Mouse (Mus musculus) intestine, postnatal 0 days (tissue): Measurements from ENCODE around the gene Pgghg. TPM values are rescaled to one million over a fixed set of nuclear protein-coding genes. Genes with fewer than 3 reads are reported as not detected.

ENCODE experiments used
- ATAC-seq: fragments of 200-750 bp; cut with Nextera tagmentation; 2 replicates; pipeline ENCODE4 v1.8.0; 2017; ENCODE audit warnings: mild to moderate bottlenecking, moderate TSS enrichment, moderate library complexity
- H3K27ac ChIP-seq: fragments of 300-500 bp; sonication (generic); 2 replicates; pipeline ENCODE4 v1.5.1; 2014; ENCODE audit warnings: mild to moderate bottlenecking, low read depth, low read length, moderate library complexity
- H3K27me3 ChIP-seq: fragments of 300-500 bp; sonication (generic); replicated peaks from 2 replicates; pipeline ENCODE4 v1.6.1; 2014; ENCODE audit warnings: low read length, mixed read lengths; ENCODE audit not compliant: control insufficient read depth, insufficient read depth
- H3K36me3 ChIP-seq: fragments of 300-500 bp; sonication (generic); 2 replicates; pipeline ENCODE4 v1.6.1; 2014; ENCODE audit warnings: mild to moderate bottlenecking, moderate library complexity; ENCODE audit not compliant: control insufficient read depth, insufficient read depth
- H3K4me1 ChIP-seq: fragments of 300-500 bp; sonication (generic); replicated peaks from 2 replicates; pipeline ENCODE4 v1.6.1; 2014; ENCODE audit warnings: antibody characterized with exemption, low read length, mixed read lengths; ENCODE audit not compliant: control insufficient read depth, insufficient read depth
- H3K4me2 ChIP-seq: fragments of 300-500 bp; sonication (generic); replicated peaks from 2 replicates; pipeline ENCODE4 v1.6.1; 2014; ENCODE audit warnings: low read depth, mild to moderate bottlenecking, moderate library complexity
- H3K4me3 ChIP-seq: fragments of 300-500 bp; sonication (generic); 2 replicates; pipeline ENCODE4 v1.5.1; 2014; ENCODE audit warnings: low read depth, low read length
- H3K9ac ChIP-seq: fragments of 300-500 bp; sonication (generic); 2 replicates; pipeline ENCODE4 v1.6.1; 2014; ENCODE audit warnings: mild to moderate bottlenecking, low read depth, low read length
- H3K9me3 ChIP-seq: fragments of 300-500 bp; sonication (generic); 2 replicates; pipeline ENCODE4 v1.6.1; 2016; ENCODE audit warnings: mixed run types; ENCODE audit not compliant: control insufficient read depth
- CTCF ChIP-seq: sonication (generic); IDR thresholded peaks from 2 replicates; pipeline ENCODE4 v1.5.1; 2016; ENCODE audit warnings: low read depth, mild to moderate bottlenecking, control low read depth, antibody characterized with exemption, moderate library complexity
- WGBS: fragments of 180-500 bp; shearing (Covaris S2); extraction: QIAGEN DNeasy Blood & Tissue Kit; methylation state at CpG from one replicate; pipeline ENCODE4 v1.1.7; 2014; 5-methylcytosine and 5-hydroxymethylcytosine counted together
- polyA plus RNA-seq: library from polyadenylated mRNA; unstranded; fragments of >200 nt; fragmentation: Nextera tagmentation; extraction: Ambion mirVana; gene quantifications from 2 replicates; pipeline ENCODE4 v1.2.1, GENCODE M21; 2015

Gene Pgghg
- polyA plus RNA-seq, 1 experiment from 2014 or later, result 18.9 TPM

GRCm38 (mm10) chr7:140902036-140902875 is 38.9 kb upstream of the Pgghg start:
- H3K27ac ChIP-seq, result no peak overlapping the region
- no peak overlapping the region for H3K9ac ChIP-seq
- WGBS, result 85% methylated on average over 15 of the region's 15 CpGs

GRCm38 (mm10) chr7:140903212-140903611 is 38.0 kb upstream of the Pgghg start:
- no peak overlapping the region for H3K9ac ChIP-seq
- no peaks in the 10 kb centered on the region for H3K4me1 ChIP-seq
- ATAC-seq, result peak; percentile 34; the same call in 1 of the 2 replicates

More at GRCm38 (mm10) chr7:140902036-140902875, 38.9 kb upstream of the Pgghg start:
- H3K4me1 ChIP-seq, result no peaks in the 10 kb centered on the region
- H3K27me3 ChIP-seq, result no peaks in the 10 kb centered on the region
- ATAC-seq, result no peak
- no peaks in the 10 kb centered on the region for H3K9me3 ChIP-seq
- H3K4me3 ChIP-seq, result no peak overlapping the region
- no peak for TF ChIP-seq CTCF
- no peak overlapping the region for H3K4me2 ChIP-seq
- peaks cover 20% of the 10 kb centered on the region for H3K36me3 ChIP-seq

GRCm38 (mm10) chr7:140905642-140906081 is 35.5 kb upstream of the Pgghg start:
- WGBS, result 62% methylated on average over 2 of the region's 2 CpGs
- H3K27ac ChIP-seq, result no peak overlapping the region

More at GRCm38 (mm10) chr7:140903212-140903611, 38.0 kb upstream of the Pgghg start:
- 25% methylated on average over 13 of the region's 13 CpGs for whole genome bisulfite sequencing
- peaks cover 11% of the 10 kb centered on the region for H3K36me3 ChIP-seq
- peak; percentile 95 for TF ChIP-seq CTCF
- no peak overlapping the region for H3K4me2 ChIP-seq
- no peak overlapping the region for H3K27ac ChIP-seq
- no peaks in the 10 kb centered on the region for H3K9me3 ChIP-seq
- H3K4me3 ChIP-seq, result no peak overlapping the region
- no peaks in the 10 kb centered on the region for H3K27me3 ChIP-seq

GRCm38 (mm10) chr7:140907131-140907530 is 34.1 kb upstream of the Pgghg start:
- ATAC-seq, result no peak
- WGBS, result 79% methylated on average over 13 of the region's 13 CpGs
- Histone ChIP-seq H3K4me3 (no peak overlapping the region), H3K4me2 (no peak overlapping the region), H3K9ac (no peak overlapping the region), H3K27me3 (no peaks in the 10 kb centered on the region), H3K4me1 (no peaks in the 10 kb centered on the region), H3K36me3 (no peaks in the 10 kb centered on the region), H3K9me3 (no peaks in the 10 kb centered on the region), H3K27ac (no peak overlapping the region)
- TF ChIP-seq CTCF, result no peak

More at GRCm38 (mm10) chr7:140905642-140906081, 35.5 kb upstream of the Pgghg start:
- Histone ChIP-seq H3K4me2 (no peak overlapping the region), H3K27me3 (no peaks in the 10 kb centered on the region), H3K4me1 (no peaks in the 10 kb centered on the region), H3K9me3 (no peaks in the 10 kb centered on the region), H3K36me3 (no peaks in the 10 kb centered on the region), H3K4me3 (no peak overlapping the region), H3K9ac (no peak overlapping the region)
- ATAC-seq, result no peak
- TF ChIP-seq CTCF, result no peak

- no peak overlapping the region for H3K4me3 ChIP-seq
- no peak for ATAC-seq
- H3K27ac ChIP-seq, result no peak overlapping the region
- H3K9ac ChIP-seq, result no peak overlapping the region
- no peaks in the 10 kb centered on the region for H3K27me3 ChIP-seq
- 85% methylated on average over 7 of the region's 7 CpGs for WGBS
- no peaks in the 10 kb centered on the region for H3K4me1 ChIP-seq
- TF ChIP-seq CTCF, result 0 out of 2 replicates have a peak, but pooled peaks have one; percentile 42
- H3K9me3 ChIP-seq, result no peaks in the 10 kb centered on the region
- no peaks in the 10 kb centered on the region for H3K36me3 ChIP-seq
- no peak overlapping the region for H3K4me2 ChIP-seq
These were observed 33.5 kb upstream of the Pgghg start for GRCm38 (mm10) chr7:140907697-140908096.

- WGBS, result 44% methylated on average over 7 of the region's 7 CpGs
- H3K27ac ChIP-seq, result no peak overlapping the region
- H3K4me2 ChIP-seq, result peak overlapping the region; percentile 66; the same call in 1 of the 2 replicates
- H3K4me1 ChIP-seq, result no peaks in the 10 kb centered on the region
- H3K9ac ChIP-seq, result no peak overlapping the region
- no peak for TF ChIP-seq CTCF
- no peaks in the 10 kb centered on the region for H3K36me3 ChIP-seq
- ATAC-seq, result no peak
- H3K27me3 ChIP-seq, result no peaks in the 10 kb centered on the region
- no peaks in the 10 kb centered on the region for H3K9me3 ChIP-seq
- H3K4me3 ChIP-seq, result no peak overlapping the region
These were observed 33.0 kb upstream of the Pgghg start for GRCm38 (mm10) chr7:140908181-140908580.
